ENCODE assay signal across 8 mouse cellular contexts in the genomic region with DNA sequence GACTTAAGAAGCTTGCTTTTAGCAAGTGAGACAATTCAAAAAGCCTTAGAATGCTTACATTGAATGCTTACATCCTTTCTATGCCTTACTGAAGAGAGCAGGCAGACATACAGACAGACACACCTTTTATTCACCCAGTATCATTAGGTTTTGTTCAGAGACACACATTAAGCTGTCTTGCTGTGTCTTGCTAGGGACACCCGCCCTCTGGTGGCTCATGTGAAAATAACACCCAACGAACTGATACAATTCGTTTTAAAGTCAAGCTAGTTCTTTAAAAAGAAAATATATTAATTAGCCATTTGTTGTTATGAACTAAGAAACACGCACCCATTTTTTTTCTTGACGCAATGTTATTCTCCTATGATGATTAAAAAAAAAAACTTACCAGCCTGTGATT.
A peak's percentile ranks its signal among the peaks of the same experiment; 100 is the strongest.
DNase-seq lines count a peak whose midpoint lies in the region; ATAC-seq and TF ChIP-seq lines count a peak whose summit lies in the region.

No protein-coding gene starts in this region.

- peak; percentile 57 to 63 for TF ChIP-seq CTCF in CH12.LX (conservative IDR thresholded peaks at IDR 0.05 in 1 of 2, IDR thresholded peaks at IDR 0.05 in 1 of 2; ENCODE audit: low read depth in 2 of 2, low read length in 2 of 2)
- TF ChIP-seq CTCF in liver, embryonic 14.5 days (IDR thresholded peaks at IDR 0.05; ENCODE audit: low read depth), result peak; percentile 62

- peak; percentile 40 for DNase-seq in CH12.LX (ENCODE audit: extremely low read depth)
- DNase-seq in T-cell, adult 2 months (ENCODE audit: low spot score), result peak; percentile 23
- DNase-seq in cerebellum, postnatal 14 days, result peak; percentile 90 to 91
- peak; percentile 72 to 81 for DNase-seq in frontal cortex, postnatal 25 days (ENCODE audit: low spot score in 2 of 2)
- peak; percentile 88 for DNase-seq in kidney, postnatal 10 days
- DNase-seq in liver, embryonic 14.5 days (ENCODE audit: low read depth in 3 of 3, low spot score in 3 of 3), result peak in 1 of 3 experiments; percentile 6

- no peak overlapping the region for H3K27ac ChIP-seq in CH12.LX (ENCODE audit: insufficient read depth, low read depth)
- H3K27ac ChIP-seq in liver, embryonic 14.5 days, result no peak overlapping the region
- peak overlapping the region; percentile 80; the same call in 1 of the 2 replicates for H3K27ac ChIP-seq in neural tube, embryonic 15.5 days (replicated peaks)

- ATAC-seq in liver, embryonic 14.5 days (ENCODE audit: insufficient read depth), result no peak
- no peak for ATAC-seq in neural tube, embryonic 15.5 days (ENCODE audit: low FRiP score)
- ATAC-seq in erythroid progenitor cell, adult 5-6 weeks (replicated peaks; ENCODE audit: low FRiP score, poor library complexity, severe bottlenecking), result no peak

- H3K4me1 ChIP-seq in CH12.LX (ENCODE audit: control insufficient read depth in 1 of 2, insufficient read depth in 2 of 2), result no peaks in the 10 kb centered on the region; a peak in 1 of 4 replicates
- no peaks in the 10 kb centered on the region for H3K4me1 ChIP-seq in liver, embryonic 14.5 days (replicated peaks; ENCODE audit: control insufficient read depth in 2 of 2, insufficient read depth in 2 of 2, low read length in 1 of 2)
- peaks cover 56% of the 10 kb centered on the region for H3K4me1 ChIP-seq in neural tube, embryonic 15.5 days

- H3K36me3 ChIP-seq in CH12.LX (replicated peaks in 1 of 2; ENCODE audit: control insufficient read depth in 1 of 2, insufficient read depth in 1 of 2, low read length in 1 of 2), result no peaks in the 10 kb centered on the region
- H3K36me3 ChIP-seq in liver, embryonic 14.5 days (replicated peaks; ENCODE audit: control insufficient read depth, insufficient read depth, low read depth), result no peaks in the 10 kb centered on the region
- no peaks in the 10 kb centered on the region for H3K36me3 ChIP-seq in neural tube, embryonic 15.5 days

- H3K9me3 ChIP-seq in CH12.LX (replicated peaks; ENCODE audit: low read length), result peaks cover 20% of the 10 kb centered on the region
- no peaks in the 10 kb centered on the region for H3K9me3 ChIP-seq in liver, embryonic 14.5 days (ENCODE audit: control insufficient read depth, low read length)
- no peaks in the 10 kb centered on the region for H3K9me3 ChIP-seq in neural tube, embryonic 15.5 days (replicated peaks)

- H3K4me3 ChIP-seq in CH12.LX (replicated peaks in 1 of 3; ENCODE audit: low read depth in 2 of 3, low read length in 2 of 3, poor library complexity in 1 of 3), result no peak overlapping the region
- no peak overlapping the region for H3K4me3 ChIP-seq in liver, embryonic 14.5 days (ENCODE audit: insufficient read depth in 1 of 2, low read depth in 2 of 2, low read length in 2 of 2)
- peak overlapping the region; percentile 47 for H3K4me3 ChIP-seq in neural tube, embryonic 15.5 days (replicated peaks)

- no peak overlapping the region for H3K4me2 ChIP-seq in CH12.LX (ENCODE audit: insufficient read depth, low read depth, poor library complexity, severe bottlenecking)
- no peak overlapping the region for H3K4me2 ChIP-seq in liver, embryonic 14.5 days (ENCODE audit: low read depth)
- H3K4me2 ChIP-seq in neural tube, embryonic 15.5 days, result peak overlapping the region; percentile 85

- H3K79me2 ChIP-seq in CH12.LX (replicated peaks; ENCODE audit: control insufficient read depth, extremely low read depth, insufficient read depth, poor library complexity, severe bottlenecking), result no peaks in the 10 kb centered on the region

- TF ChIP-seq RAD21 in CH12.LX (IDR thresholded peaks at IDR 0.05; ENCODE audit: low read depth, low read length), result peak; percentile 57

- peaks cover 7% of the 10 kb centered on the region for H3K27me3 ChIP-seq in CH12.LX (replicated peaks)
- no peaks in the 10 kb centered on the region; the same call in 1 of the 2 replicates for H3K27me3 ChIP-seq in liver, embryonic 14.5 days (ENCODE audit: control insufficient read depth, insufficient read depth, low read length)
- no peaks in the 10 kb centered on the region for H3K27me3 ChIP-seq in neural tube, embryonic 15.5 days (replicated peaks)

- no peak for TF ChIP-seq POLR2A in CH12.LX (IDR thresholded peaks at IDR 0.05; ENCODE audit: low read depth, low read length)

- no peak for TF ChIP-seq EP300 in CH12.LX (IDR thresholded peaks at IDR 0.05; ENCODE audit: low read length)
- TF ChIP-seq EP300 in liver, embryonic 14.5 days (IDR thresholded peaks at IDR 0.05; ENCODE audit: low read depth), result no peak

- in situ Hi-C loops in CH12.LX (cut with MboI; ENCODE audit: low pct_ligation_motif_present, low pct_unique_long_range_greater_than_20kb, low sequenced_read_pairs), result no loop called here

- H3K9ac ChIP-seq in CH12.LX (ENCODE audit: insufficient read depth, low read depth), result no peak overlapping the region
- H3K9ac ChIP-seq in liver, embryonic 14.5 days (replicated peaks), result no peak overlapping the region
- H3K9ac ChIP-seq in neural tube, embryonic 15.5 days (replicated peaks), result no peak overlapping the region

- WGBS in liver, embryonic 14.5 days (ENCODE audit: insufficient replicate concordance), result 16% methylated on average over 5 of the region's 5 CpGs
- 8% methylated on average over 5 of the region's 5 CpGs for WGBS in neural tube, embryonic 15.5 days

- dilution Hi-C loops in CH12.LX (cut with MboI; ENCODE audit: extremely low pct_ligation_motif_present, extremely low pct_unique_long_range_greater_than_20kb, low sequenced_read_pairs), result no loop called here

TF ChIP-seq in CH12.LX, 34 proteins besides CTCF, POLR2A, EP300 and RAD21:
- no peak for TF ChIP-seq TBP (conservative IDR thresholded peaks at IDR 0.05; ENCODE audit: low read depth, low read length)
- no peak for TF ChIP-seq MAX (IDR thresholded peaks at IDR 0.05; ENCODE audit: low read length)
- TF ChIP-seq POLR2AphosphoS2 (IDR thresholded peaks at IDR 0.05; ENCODE audit: low read depth, low read length), result no peak
- TF ChIP-seq SMC3 (IDR thresholded peaks at IDR 0.05; ENCODE audit: low read depth, low read length), result peak; percentile 55
- no peak for TF ChIP-seq BHLHE40 (IDR thresholded peaks at IDR 0.05; ENCODE audit: low read depth, low read length)
